Mouse (Mus musculus): ENCODE results near the gene Irx3. TPM values are rescaled to one million over a fixed set of nuclear protein-coding genes. Genes with fewer than 3 reads are reported as not detected.

Gene Irx3
- polyA plus RNA-seq (2015; fragmentation: Nextera tagmentation; extraction: Ambion mirVana) = 22.2 and 25.2 TPM in 2 replicates

DNA sequence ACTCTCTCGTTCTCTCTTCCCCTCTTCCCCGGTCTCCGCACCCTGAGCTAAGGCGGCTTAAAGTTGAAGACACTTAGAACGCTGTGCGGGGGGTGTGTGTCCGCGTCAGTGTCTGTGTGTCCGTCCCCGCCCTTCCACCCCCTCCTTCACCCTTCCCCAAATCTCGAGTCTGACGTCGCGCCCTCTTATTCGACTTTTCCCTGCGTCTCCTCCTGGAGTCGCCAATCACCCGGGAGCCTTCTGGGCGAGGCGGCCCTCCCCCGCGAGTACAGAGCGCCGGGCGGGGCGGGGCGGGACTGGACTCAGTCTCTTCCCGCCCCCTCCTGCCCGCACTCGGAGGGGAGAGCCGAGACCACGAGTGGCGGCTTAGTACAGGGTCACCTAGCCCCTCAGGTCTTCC, at the start of gene Irx3:
Irx3 (minus strand) TSS at position 229 of the 400 bp plus-strand sequence.
- ATAC-seq (replicated peaks; ENCODE audit: low FRiP score, low read depth) (peak; percentile 76), DNase-seq (ENCODE audit: low spot score) (peak; percentile 83)
- TF ChIP-seq CTCF (IDR thresholded peaks at IDR 0.05; ENCODE audit: low read depth) = no peak
- peak within 1 kb of the TSS; percentile 73 for H3K9ac ChIP-seq (ENCODE audit: low read depth, low read length)
- H3K4me2 ChIP-seq (ENCODE audit: low read length) = peak within 1 kb of the TSS; percentile 86
- peak within 1 kb of the TSS; percentile 91 for H3K27ac ChIP-seq
- peaks cover 71% of the 10 kb centered on the region for H3K27me3 ChIP-seq (ENCODE audit: insufficient read depth, low read length)
- H3K36me3 ChIP-seq (ENCODE audit: insufficient read depth, low read length) = no peaks in the 10 kb centered on the region
- peak within 1 kb of the TSS; percentile 74 for H3K4me3 ChIP-seq (replicated peaks; ENCODE audit: low read depth, low read length)
- H3K9me3 ChIP-seq (replicated peaks; ENCODE audit: low read length) = no peaks in the 10 kb centered on the region
- under 1% methylated on average over 33 of the region's 33 CpGs for WGBS
- H3K4me1 ChIP-seq (replicated peaks; ENCODE audit: insufficient read depth, low read length) = peaks cover 33% of the 10 kb centered on the region

DNA sequence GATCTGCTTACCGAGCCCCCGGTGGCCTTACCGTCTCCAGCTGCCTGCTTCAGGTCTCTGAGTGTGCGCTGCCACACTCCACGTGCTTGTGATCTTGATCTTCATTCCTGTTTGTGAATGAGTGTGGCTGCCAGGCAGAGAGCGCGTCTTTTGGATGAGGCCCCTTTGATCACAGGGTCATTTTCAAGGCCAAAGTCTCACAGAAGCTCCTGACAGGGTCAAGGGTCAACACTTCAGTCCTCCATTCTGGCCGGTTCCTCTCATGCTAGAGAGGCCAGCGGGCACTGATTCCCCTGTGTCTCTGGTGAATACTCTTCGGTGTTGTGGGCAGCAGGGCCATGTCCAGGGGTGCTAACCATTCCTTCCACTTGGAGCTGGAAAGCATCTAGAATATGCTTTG, 49.5 kb upstream of the Irx3 start:
- 70% methylated on average over 10 of the region's 10 CpGs for WGBS
- TF ChIP-seq CTCF (IDR thresholded peaks at IDR 0.05; ENCODE audit: low read depth) = no peak

DNA sequence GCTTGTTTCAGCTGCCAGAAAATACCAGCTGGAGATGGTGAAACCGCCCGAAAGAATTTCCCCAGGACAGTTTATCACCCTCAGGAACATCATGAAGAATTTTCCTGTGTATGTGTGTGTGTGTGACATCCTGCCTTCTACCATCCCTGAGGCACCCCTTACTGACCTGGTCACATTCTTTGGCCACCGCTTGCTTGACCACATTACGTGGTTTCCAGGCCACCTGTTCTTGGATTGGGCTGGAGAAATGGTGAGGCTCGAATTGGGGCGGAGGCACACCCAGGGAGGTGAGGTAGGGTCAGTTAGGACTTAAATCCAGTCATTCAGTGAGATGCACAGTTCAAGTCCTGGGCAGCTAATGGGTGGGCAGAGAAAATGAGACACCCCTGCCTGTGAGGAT, 48.1 kb upstream of the Irx3 start:
- Histone ChIP-seq H3K36me3 (ENCODE audit: insufficient read depth, low read length) (no peaks in the 10 kb centered on the region), H3K4me3 (replicated peaks; ENCODE audit: low read depth, low read length) (no peak overlapping the region), H3K4me1 (replicated peaks; ENCODE audit: insufficient read depth, low read length) (no peaks in the 10 kb centered on the region), H3K27me3 (ENCODE audit: insufficient read depth, low read length) (no peaks in the 10 kb centered on the region), H3K27ac (no peak overlapping the region), H3K4me2 (ENCODE audit: low read length) (no peak overlapping the region), H3K9me3 (replicated peaks; ENCODE audit: low read length) (no peaks in the 10 kb centered on the region), H3K9ac (ENCODE audit: low read depth, low read length) (no peak overlapping the region)
- TF ChIP-seq CTCF (IDR thresholded peaks at IDR 0.05; ENCODE audit: low read depth) = no peak
- 87% methylated on average over 6 of the region's 6 CpGs for WGBS
- DNase-seq (ENCODE audit: low spot score) (no peak), ATAC-seq (replicated peaks; ENCODE audit: low FRiP score, low read depth) (no peak)

More for the DNA sequence above, 49.5 kb upstream of the Irx3 start:
- no peaks in the 10 kb centered on the region for H3K36me3 ChIP-seq (ENCODE audit: insufficient read depth, low read length)
- no peak overlapping the region for H3K4me2 ChIP-seq (ENCODE audit: low read length)
- ATAC-seq (replicated peaks; ENCODE audit: low FRiP score, low read depth) = no peak
- DNase-seq (ENCODE audit: low spot score) = no peak
- no peaks in the 10 kb centered on the region for H3K4me1 ChIP-seq (replicated peaks; ENCODE audit: insufficient read depth, low read length)
- H3K4me3 ChIP-seq (replicated peaks; ENCODE audit: low read depth, low read length) = no peak overlapping the region
- no peak overlapping the region for H3K9ac ChIP-seq (ENCODE audit: low read depth, low read length)
- H3K9me3 ChIP-seq (replicated peaks; ENCODE audit: low read length) = no peaks in the 10 kb centered on the region
- H3K27me3 ChIP-seq (ENCODE audit: insufficient read depth, low read length) = no peaks in the 10 kb centered on the region
- no peak overlapping the region for H3K27ac ChIP-seq

DNA sequence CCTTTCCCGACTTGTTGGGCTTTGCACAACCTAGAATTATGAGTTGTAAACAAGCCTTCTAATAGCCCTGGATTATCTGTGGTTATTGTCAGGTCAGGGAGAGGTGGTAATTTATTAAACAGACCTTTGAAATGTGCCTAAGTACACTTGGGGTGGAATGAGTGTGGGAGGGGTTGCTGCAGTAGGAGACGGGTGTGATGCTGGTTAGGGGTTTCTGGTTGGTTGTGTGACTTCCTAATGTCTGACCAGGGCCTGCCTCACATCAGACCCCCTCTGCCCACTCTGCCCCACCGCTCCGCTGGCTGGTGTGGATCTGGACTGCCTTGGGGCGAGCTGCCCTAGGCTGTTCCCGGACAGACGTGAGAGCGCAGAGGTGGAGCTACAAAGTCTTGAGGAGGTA, 47.7 kb upstream of the Irx3 start:
- WGBS = 65% methylated on average over 8 of the region's 8 CpGs
- ATAC-seq (replicated peaks; ENCODE audit: low FRiP score, low read depth) = no peak; the same call in 1 of the 2 replicates

DNA sequence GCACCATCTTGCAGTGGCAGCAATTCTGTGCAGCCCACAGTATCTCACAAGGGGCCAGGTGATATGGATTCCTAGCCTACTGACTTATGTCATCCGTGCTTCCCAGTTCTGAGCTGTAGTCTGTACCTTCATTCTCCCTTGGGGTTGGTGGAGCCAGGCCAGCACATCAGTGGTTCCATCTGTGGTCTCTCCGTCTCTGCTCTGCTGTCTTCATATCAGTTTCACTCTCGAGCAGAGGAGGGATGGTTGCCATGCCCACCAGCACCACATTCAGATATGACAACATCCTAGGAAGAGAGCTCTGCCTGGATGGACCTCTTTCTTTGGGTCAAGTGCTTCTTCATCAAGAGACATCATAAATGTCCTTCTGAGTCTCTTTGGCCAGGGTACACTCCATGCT, 43.8 kb upstream of the Irx3 start:
- Histone ChIP-seq H3K4me1 (replicated peaks; ENCODE audit: insufficient read depth, low read length) (no peaks in the 10 kb centered on the region), H3K4me3 (replicated peaks; ENCODE audit: low read depth, low read length) (no peak overlapping the region), H3K27ac (no peak overlapping the region), H3K27me3 (ENCODE audit: insufficient read depth, low read length) (no peaks in the 10 kb centered on the region), H3K9me3 (replicated peaks; ENCODE audit: low read length) (no peaks in the 10 kb centered on the region), H3K4me2 (ENCODE audit: low read length) (no peak overlapping the region), H3K9ac (ENCODE audit: low read depth, low read length) (no peak overlapping the region), H3K36me3 (ENCODE audit: insufficient read depth, low read length) (no peaks in the 10 kb centered on the region)
- no peak for TF ChIP-seq CTCF (IDR thresholded peaks at IDR 0.05; ENCODE audit: low read depth)
- DNase-seq (ENCODE audit: low spot score) (no peak), ATAC-seq (replicated peaks; ENCODE audit: low FRiP score, low read depth) (no peak)
- WGBS = 74% methylated on average over 3 of the region's 3 CpGs

More for the DNA sequence above, 47.7 kb upstream of the Irx3 start:
- no peak overlapping the region for H3K4me2 ChIP-seq (ENCODE audit: low read length)
- TF ChIP-seq CTCF (IDR thresholded peaks at IDR 0.05; ENCODE audit: low read depth) = no peak
- no peaks in the 10 kb centered on the region for H3K9me3 ChIP-seq (replicated peaks; ENCODE audit: low read length)
- no peaks in the 10 kb centered on the region for H3K4me1 ChIP-seq (replicated peaks; ENCODE audit: insufficient read depth, low read length)
- no peak overlapping the region for H3K27ac ChIP-seq
- H3K36me3 ChIP-seq (ENCODE audit: insufficient read depth, low read length) = no peaks in the 10 kb centered on the region
- peak; percentile 15 for DNase-seq (ENCODE audit: low spot score)
- H3K4me3 ChIP-seq (replicated peaks; ENCODE audit: low read depth, low read length) = no peak overlapping the region
- no peaks in the 10 kb centered on the region for H3K27me3 ChIP-seq (ENCODE audit: insufficient read depth, low read length)
- no peak overlapping the region for H3K9ac ChIP-seq (ENCODE audit: low read depth, low read length)

DNA sequence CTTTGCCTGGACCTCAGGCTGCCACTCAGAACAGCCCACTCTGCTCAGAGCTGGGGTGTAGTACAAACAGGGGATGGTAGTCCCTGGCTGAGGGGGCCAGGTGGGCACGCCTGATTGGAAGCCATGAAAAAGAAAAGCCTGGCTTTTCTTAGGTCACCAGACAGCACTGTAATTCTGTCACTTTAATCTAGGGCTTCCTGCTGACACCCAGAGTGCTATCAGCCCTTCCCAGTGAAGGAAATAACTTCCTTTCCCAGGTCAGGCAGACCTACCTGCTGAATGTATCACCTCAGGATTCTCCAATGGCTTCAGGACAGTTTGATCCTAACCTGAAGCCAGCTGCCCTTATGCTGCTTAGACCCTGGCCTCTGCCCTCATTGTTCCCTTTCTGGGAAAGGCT, 35.3 kb upstream of the Irx3 start:
- no peak overlapping the region for H3K27ac ChIP-seq
- TF ChIP-seq CTCF (IDR thresholded peaks at IDR 0.05; ENCODE audit: low read depth) = no peak
- H3K36me3 ChIP-seq (ENCODE audit: insufficient read depth, low read length) = no peaks in the 10 kb centered on the region
- no peak overlapping the region for H3K9ac ChIP-seq (ENCODE audit: low read depth, low read length)
- H3K4me2 ChIP-seq (ENCODE audit: low read length) = no peak overlapping the region
- no peak overlapping the region for H3K4me3 ChIP-seq (replicated peaks; ENCODE audit: low read depth, low read length)
- H3K9me3 ChIP-seq (replicated peaks; ENCODE audit: low read length) = no peaks in the 10 kb centered on the region
- ATAC-seq (replicated peaks; ENCODE audit: low FRiP score, low read depth) = no peak
- no peak for DNase-seq (ENCODE audit: low spot score)
- H3K27me3 ChIP-seq (ENCODE audit: insufficient read depth, low read length) = no peaks in the 10 kb centered on the region
- WGBS = 36% methylated on average over 1 of the region's 1 CpGs
- H3K4me1 ChIP-seq (replicated peaks; ENCODE audit: insufficient read depth, low read length) = no peaks in the 10 kb centered on the region

DNA sequence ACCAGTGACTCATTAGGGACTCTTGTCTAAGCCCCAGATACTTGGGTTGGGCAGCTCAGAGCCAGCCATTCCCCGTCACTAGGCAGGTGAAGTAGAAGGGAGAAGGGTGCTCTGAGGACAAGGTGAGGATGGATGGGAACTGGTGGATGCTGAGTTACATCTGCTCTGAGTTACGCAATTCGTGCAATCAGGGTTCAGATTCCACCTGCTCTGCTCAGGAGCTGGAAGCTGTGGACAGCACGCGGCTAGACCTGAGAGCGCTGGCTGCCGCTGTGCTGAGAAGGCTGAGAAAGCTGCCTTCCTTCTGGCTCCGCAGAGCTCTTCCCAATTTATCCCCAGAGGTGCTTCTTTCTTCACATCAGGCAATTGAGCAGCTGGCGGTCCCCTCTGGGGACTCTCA, 34.8 kb upstream of the Irx3 start:
- WGBS = 43% methylated on average over 9 of the region's 9 CpGs
- H3K4me3 ChIP-seq (replicated peaks; ENCODE audit: low read depth, low read length) = no peak overlapping the region
- no peak for ATAC-seq (replicated peaks; ENCODE audit: low FRiP score, low read depth)

More for the DNA sequence above, 34.8 kb upstream of the Irx3 start:
- Histone ChIP-seq H3K9ac (ENCODE audit: low read depth, low read length) (no peak overlapping the region), H3K4me1 (replicated peaks; ENCODE audit: insufficient read depth, low read length) (no peaks in the 10 kb centered on the region), H3K36me3 (ENCODE audit: insufficient read depth, low read length) (no peaks in the 10 kb centered on the region), H3K4me2 (ENCODE audit: low read length) (no peak overlapping the region), H3K27ac (no peak overlapping the region), H3K9me3 (replicated peaks; ENCODE audit: low read length) (no peaks in the 10 kb centered on the region), H3K27me3 (ENCODE audit: insufficient read depth, low read length) (0 out of 2 replicates have a peak, but pooled peaks cover 1% of the 10 kb centered on the region)
- DNase-seq (ENCODE audit: low spot score) = no peak
- TF ChIP-seq CTCF (IDR thresholded peaks at IDR 0.05; ENCODE audit: low read depth) = no peak
